Mouse (Mus musculus) lung, postnatal 0 days (tissue): ENCODE data around the gene Gna12.
A peak's percentile ranks its signal among the peaks of the same experiment; 100 is the strongest.

Source experiments
- CTCF ChIP-seq: IDR thresholded peaks from 2 replicates; pipeline ENCODE4 v1.5.1; 2016; ENCODE audit warnings: antibody characterized with exemption, mild to moderate bottlenecking
- EP300 ChIP-seq: IDR thresholded peaks from 2 replicates; pipeline ENCODE4 v1.6.1; 2016; ENCODE audit warnings: antibody characterized with exemption, mild to moderate bottlenecking, control low read depth

- TF ChIP-seq CTCF (peak; percentile 2; the same call in 1 of the 2 replicates), EP300 (no peak)
Observed at GRCm38 (mm10) chr5:140873039-140873551, 42.9 kb upstream of the Gna12 start.
